Mouse (Mus musculus): Measurements from ENCODE around the gene 1700086D15Rik.

DNA sequence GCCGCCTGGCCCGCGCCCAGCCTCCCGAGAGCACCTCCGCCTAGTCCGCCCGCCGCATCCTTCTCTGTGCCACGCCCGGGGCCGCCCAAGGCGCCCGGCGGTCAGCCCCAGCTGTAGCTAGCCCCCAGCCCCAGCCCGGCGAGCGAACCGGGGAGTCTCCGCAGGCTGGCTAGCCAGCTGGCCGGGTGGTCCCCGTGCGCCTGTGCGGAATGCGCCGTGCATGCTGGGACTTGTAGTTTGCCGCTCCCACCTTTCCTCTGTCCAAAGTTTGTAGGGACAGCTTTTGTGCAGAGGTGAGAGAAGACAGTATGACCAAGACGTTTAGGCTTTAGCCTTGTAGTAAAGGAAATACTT, 3.1 kb upstream of the 1700086D15Rik start, which contains the start of gene Arhgap44:
- TF ChIP-seq CTCF (IDR thresholded peaks at IDR 0.05; ENCODE audit: low read depth): no peak
- TF ChIP-seq EP300 (optimal IDR thresholded peaks at IDR 0.05): no peak
